Mouse (Mus musculus) midbrain, embryonic 13.5 days (tissue): ENCODE results near the gene Ccser2. TPM values are rescaled to one million over a fixed set of nuclear protein-coding genes. Genes with fewer than 3 reads are reported as not detected.

Experiments
- ATAC-seq: fragments of 200-750 bp; cut with Nextera tagmentation; 2 replicates; pipeline ENCODE4 v1.8.0; 2017; ENCODE audit warnings: mild to moderate bottlenecking, moderate TSS enrichment, moderate library complexity
- H3K27ac ChIP-seq: fragments of 300-500 bp; sonication (generic); 2 replicates; pipeline ENCODE4 v1.5.1; 2015; ENCODE audit warnings: inconsistent platforms, mild to moderate bottlenecking, moderate library complexity
- H3K27me3 ChIP-seq: fragments of 300-500 bp; sonication (generic); 2 replicates; pipeline ENCODE4 v1.6.1; 2015; ENCODE audit warnings: mild to moderate bottlenecking, inconsistent platforms
- H3K36me3 ChIP-seq: fragments of 300-500 bp; sonication (generic); 2 replicates; pipeline ENCODE4 v1.6.1; 2015; ENCODE audit warnings: mild to moderate bottlenecking, inconsistent platforms
- H3K4me1 ChIP-seq: fragments of 300-500 bp; sonication (generic); replicated peaks from 2 replicates; pipeline ENCODE4 v1.6.1; 2015; ENCODE audit warnings: inconsistent platforms
- H3K4me2 ChIP-seq: fragments of 300-500 bp; sonication (generic); replicated peaks from 2 replicates; pipeline ENCODE4 v1.6.1; 2015; ENCODE audit warnings: moderate library complexity, mild to moderate bottlenecking, inconsistent platforms
- H3K4me3 ChIP-seq: fragments of 300-500 bp; sonication (generic); replicated peaks from 2 replicates; pipeline ENCODE4 v1.5.1; 2015; ENCODE audit warnings: mild to moderate bottlenecking, inconsistent platforms
- H3K9ac ChIP-seq: fragments of 300-500 bp; sonication (generic); replicated peaks from 2 replicates; pipeline ENCODE4 v1.6.1; 2015; ENCODE audit warnings: mild to moderate bottlenecking, inconsistent platforms
- H3K9me3 ChIP-seq: fragments of 300-500 bp; sonication (generic); 2 replicates; pipeline ENCODE4 v1.6.1; 2016; ENCODE audit warnings: mild to moderate bottlenecking, inconsistent platforms
- WGBS: fragments of 180-500 bp; shearing (Covaris S2); methylation state at CpG from one replicate; pipeline ENCODE4 v1.1.7; 2015; 5-methylcytosine and 5-hydroxymethylcytosine counted together
- polyA plus RNA-seq: library from polyadenylated mRNA; unstranded; fragments of >200 nt; fragmentation: Nextera tagmentation; extraction: Ambion mirVana; gene quantifications from 2 replicates; pipeline ENCODE4 v1.2.1, GENCODE M21; 2015

Gene Ccser2
- polyA plus RNA-seq, 1 experiment from 2014 or later = 65.8 TPM

DNA sequence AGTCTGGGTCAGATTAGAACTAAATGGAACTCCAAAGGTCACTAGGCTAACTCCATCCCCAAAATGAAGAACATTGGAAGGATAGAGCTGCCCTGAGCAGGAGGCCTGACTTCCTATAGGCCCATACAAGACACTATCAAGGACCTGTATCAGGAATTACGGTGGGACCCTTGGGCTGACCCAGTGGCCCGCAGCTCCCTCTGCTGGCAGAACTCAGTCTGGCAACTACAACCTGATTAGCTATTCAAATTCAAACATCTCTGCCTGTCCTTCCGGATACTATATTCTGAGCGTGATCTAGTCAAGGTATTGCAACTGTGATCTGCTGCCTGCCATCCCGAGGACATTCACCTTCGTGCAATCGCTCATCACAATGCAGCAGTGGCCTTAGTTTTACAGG is 106.2 kb downstream of the Ccser2 start:
- peak; percentile 65 for ATAC-seq
- Histone ChIP-seq H3K4me3 (no peak overlapping the region), H3K27me3 (no peaks in the 10 kb centered on the region), H3K27ac (no peak overlapping the region), H3K9ac (0 out of 2 replicates have a peak overlapping the region, but pooled peaks have one; percentile 24), H3K36me3 (no peaks in the 10 kb centered on the region), H3K9me3 (no peaks in the 10 kb centered on the region), H3K4me1 (peaks cover 7% of the 10 kb centered on the region), H3K4me2 (no peak overlapping the region)
- 29% methylated on average over 7 of the region's 7 CpGs for WGBS

DNA sequence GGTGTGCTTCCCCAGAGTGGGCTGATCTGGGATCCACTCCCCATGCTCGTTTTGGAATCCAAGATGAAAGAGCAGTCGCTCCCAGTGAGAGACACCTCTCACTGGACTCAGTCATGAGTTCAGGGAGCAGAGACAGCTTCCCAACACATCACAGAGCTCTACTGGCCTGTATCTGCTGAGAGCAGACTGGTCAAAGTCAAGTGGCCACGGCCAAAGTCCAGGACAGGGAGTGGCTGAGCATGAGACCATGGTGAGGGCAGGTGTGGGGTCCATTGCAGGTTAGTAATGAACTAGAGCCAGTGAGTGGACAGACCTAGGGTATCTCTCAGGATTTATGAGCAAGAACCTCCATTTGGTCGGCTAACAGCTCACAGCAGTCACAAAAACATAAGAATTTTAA is 109.6 kb downstream of the Ccser2 start:
- ATAC-seq = no peak
- 80% methylated on average over 4 of the region's 4 CpGs for WGBS
- H3K9me3 ChIP-seq = no peaks in the 10 kb centered on the region
- H3K4me3 ChIP-seq = no peak overlapping the region
- H3K27ac ChIP-seq = no peak overlapping the region
- H3K9ac ChIP-seq = no peak overlapping the region
- H3K4me2 ChIP-seq = no peak overlapping the region
- no peaks in the 10 kb centered on the region for H3K36me3 ChIP-seq
- no peaks in the 10 kb centered on the region for H3K27me3 ChIP-seq
- H3K4me1 ChIP-seq = peaks cover 13% of the 10 kb centered on the region

DNA sequence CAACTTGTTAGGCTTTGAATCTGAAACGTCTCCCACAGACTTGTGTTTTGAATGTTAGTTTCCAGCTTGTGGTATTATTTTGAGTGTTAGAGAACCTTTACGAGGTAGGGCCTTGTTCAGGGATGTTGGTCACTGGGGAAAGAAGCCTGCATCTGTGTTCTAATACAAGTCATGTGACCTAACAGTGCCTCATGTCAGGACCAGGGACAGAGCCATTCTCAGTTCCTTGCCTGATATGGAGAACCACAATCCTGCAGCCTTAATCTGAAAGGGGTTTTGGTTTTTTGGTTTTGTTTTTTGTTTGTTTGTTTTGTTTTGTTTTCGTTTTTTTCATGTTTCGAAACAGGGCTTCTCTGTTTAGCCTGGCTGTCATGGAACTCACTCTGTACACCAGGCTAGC is 115.6 kb downstream of the Ccser2 start:
- WGBS = 81% methylated on average over 4 of the region's 4 CpGs
- H3K4me1 ChIP-seq = peaks cover 7% of the 10 kb centered on the region; the same call in 1 of the 2 replicates
- H3K36me3 ChIP-seq = no peaks in the 10 kb centered on the region
- H3K9ac ChIP-seq = no peak overlapping the region
- H3K9me3 ChIP-seq = no peaks in the 10 kb centered on the region
- ATAC-seq = no peak
- H3K27me3 ChIP-seq = no peaks in the 10 kb centered on the region
- no peak overlapping the region for H3K4me2 ChIP-seq
- no peak overlapping the region for H3K4me3 ChIP-seq
- no peak overlapping the region for H3K27ac ChIP-seq

GRCm38 (mm10) chr14:36848860-36849259 is 119.7 kb downstream of the Ccser2 start:
- Histone ChIP-seq H3K4me1 (no peaks in the 10 kb centered on the region), H3K36me3 (no peaks in the 10 kb centered on the region), H3K27me3 (no peaks in the 10 kb centered on the region), H3K9ac (no peak overlapping the region), H3K4me2 (no peak overlapping the region), H3K9me3 (no peaks in the 10 kb centered on the region), H3K27ac (no peak overlapping the region), H3K4me3 (no peak overlapping the region)
- WGBS = 13% methylated on average over 1 of the region's 1 CpGs
- ATAC-seq = no peak

Other genes with a start within 250 kb of the Ccser2 start
- gene Rgr, start 80.2 kb upstream of the Ccser2 start, polyA plus RNA-seq = not detected in 2 replicates
- gene Lrit1, start 86.1 kb upstream of the Ccser2 start, polyA plus RNA-seq = not detected in 2 replicates
- 0.05 TPM in 1 of 2 replicates, not detected in the other for gene Lrit2, start 99.2 kb upstream of the Ccser2 start, polyA plus RNA-seq
- gene Cdhr1, start 129.6 kb upstream of the Ccser2 start, polyA plus RNA-seq = 0.40 and 0.54 TPM in 2 replicates
- not detected in 2 replicates for gene 2610528A11Rik, start 145.2 kb upstream of the Ccser2 start, polyA plus RNA-seq
- gene Ghitm, start 166.5 kb upstream of the Ccser2 start, polyA plus RNA-seq = 179 and 188 TPM in 2 replicates